Mouse (Mus musculus) frontal cortex, postnatal 25 days (tissue): ENCODE results near the gene Glt8d1.

Experiments used
- DNase-seq, 2 experiments: peaks; one replicate each; pipeline ENCODE4 v3.0.0; 2022; ENCODE audit warnings: low spot score in 2 of 2

Gene Glt8d1

DNA sequence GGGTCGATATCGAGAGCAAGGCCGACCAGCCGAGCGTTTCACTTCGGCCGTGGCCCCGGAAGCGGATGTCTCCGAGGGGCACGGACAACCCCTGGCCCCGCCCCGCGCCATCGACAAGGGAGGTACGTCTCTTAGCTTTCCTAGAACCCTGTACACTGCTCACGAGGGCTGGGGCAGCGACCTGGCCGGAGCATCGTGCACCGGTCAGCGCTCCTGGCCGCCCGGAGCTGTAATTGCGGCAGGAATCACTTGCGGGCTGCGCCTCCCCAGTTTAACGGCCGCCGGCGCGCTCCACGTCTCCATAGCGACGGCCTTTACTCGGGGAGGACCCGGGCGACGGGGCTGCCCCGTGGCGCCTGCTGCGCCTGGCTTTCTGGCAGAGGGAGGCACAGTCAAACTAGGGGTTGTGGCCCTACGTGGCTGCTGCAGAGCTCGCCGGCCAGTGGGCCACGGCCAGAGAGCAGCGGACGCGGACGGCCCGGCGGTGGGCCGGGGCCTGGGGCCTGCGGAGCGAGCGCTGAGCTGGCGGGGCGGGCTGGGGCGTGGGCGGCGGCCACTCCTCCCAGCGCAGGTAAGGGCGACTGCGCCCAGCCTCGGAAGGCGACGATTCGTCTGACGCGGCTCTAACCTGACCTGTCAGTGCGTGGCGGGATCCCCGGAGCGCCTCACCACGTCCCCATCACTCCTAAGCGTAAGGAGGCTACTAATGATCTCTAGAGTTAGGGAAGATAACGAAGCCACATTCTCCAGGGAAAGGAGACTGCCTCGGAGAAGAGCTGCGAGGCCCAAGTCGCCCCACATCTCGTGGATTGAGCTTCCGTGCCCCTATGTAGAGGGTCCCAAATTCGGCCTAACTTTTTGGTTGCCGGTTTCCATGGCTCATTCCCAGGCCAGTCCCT, at the start of gene Glt8d1, which contains the start of gene Spcs1:
Gene Glt8d1, plus strand, starts transcription at position 94 of the 899 bp plus-strand sequence.
Gene Spcs1, minus strand, starts transcription at position 366 of the 899 bp plus-strand sequence.
- peak; percentile 79 for DNase-seq

DNA sequence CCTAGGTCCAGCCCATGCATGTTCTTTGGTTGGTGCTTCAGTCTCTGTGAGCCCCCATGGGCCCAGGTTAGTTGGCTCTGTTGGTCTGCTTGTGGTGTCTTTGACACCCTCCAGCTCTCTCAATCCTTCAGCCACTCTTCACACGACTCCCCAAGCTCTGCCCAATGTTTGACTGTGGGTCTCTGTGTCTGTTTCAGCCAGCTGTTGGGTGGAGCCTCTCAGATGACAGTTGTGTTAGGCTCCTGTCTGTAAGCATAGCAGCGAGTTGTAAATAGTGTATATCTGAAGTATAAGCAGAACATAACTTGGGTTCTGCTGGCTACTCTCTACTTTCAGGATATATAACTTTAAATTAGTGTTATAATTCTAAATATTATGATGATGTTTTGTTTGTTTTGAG, 42.7 kb upstream of the Glt8d1 start:
- DNase-seq, result no peak

DNA sequence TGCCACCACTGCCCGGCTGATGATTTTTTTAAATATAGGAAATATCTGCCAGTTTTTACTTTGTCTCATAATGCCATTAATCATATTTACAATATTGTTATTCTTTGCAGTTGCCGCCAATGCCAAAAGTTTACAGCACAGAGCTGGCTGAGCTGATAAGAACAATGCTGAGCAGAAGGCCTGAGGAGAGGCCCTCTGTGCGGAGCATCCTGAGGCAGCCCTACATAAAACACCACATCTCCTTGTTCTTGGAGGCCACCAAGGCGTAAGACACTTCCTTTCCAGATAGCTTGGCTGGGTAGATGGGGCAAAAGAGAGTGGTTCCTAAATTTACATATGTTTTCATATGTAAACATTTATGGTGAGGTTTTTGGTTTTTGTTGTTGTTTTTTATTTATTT, 42.2 kb upstream of the Glt8d1 start:
- DNase-seq, result no peak

DNA sequence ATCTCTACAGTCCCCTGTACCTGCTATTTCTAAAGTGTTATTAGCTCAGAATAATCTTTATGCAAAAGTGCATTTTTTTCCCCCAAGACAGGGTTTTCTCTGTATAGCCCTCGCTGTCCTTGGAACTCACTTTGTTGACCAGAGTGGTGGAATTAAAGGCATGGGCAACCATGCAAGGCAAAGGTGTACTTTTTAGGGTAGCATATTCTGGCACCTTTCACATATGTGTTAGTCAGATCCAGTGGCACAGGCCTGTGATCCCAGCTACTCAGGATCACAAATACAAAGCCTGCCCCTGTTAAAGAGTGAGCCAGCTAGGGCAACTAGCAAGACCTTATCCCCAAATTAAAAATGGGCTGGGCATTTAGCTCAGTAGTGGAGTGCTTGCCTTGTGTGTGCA, 40.8 kb upstream of the Glt8d1 start:
- no peak for DNase-seq

DNA sequence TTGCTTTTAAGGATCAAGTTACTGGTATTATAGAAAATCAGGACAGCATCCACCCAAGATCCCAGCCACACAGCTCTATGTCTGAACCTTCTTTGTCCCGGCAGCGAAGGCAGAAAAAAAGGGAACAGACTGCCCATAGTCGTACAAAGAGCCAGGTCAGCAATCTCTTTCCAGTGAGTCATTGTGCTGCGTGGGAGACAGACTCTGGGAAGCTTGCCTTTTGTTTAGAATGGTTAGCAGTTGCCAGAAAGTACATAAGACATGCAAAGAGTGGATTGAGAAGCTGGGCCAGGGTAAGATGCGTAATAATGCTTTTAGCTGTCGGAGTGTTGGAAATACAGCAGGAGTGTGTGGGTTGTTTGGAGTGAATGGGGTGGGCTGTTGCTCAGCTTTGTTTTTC, 27.0 kb upstream of the Glt8d1 start:
- peak; percentile 10 to 39 for DNase-seq

DNA sequence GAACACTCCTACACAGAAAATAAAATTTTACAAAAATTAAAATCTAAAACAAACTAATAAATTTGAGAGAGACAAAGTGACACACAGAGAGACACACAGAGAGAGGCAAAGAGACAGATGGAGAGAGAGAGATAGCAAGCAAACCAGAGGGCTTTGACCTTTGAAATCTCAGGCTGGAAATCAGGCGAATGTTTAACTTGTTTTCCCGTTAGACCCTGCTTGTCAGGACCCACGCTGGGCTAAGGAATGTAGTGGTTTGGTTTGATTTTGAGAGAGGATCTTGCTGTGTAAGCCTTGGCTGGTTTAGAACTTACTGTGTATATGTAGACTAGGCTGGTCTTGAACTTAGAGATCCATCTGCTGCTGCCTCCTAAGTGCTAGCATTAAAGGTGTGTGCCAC, 25.0 kb upstream of the Glt8d1 start:
- no peak for DNase-seq

DNA sequence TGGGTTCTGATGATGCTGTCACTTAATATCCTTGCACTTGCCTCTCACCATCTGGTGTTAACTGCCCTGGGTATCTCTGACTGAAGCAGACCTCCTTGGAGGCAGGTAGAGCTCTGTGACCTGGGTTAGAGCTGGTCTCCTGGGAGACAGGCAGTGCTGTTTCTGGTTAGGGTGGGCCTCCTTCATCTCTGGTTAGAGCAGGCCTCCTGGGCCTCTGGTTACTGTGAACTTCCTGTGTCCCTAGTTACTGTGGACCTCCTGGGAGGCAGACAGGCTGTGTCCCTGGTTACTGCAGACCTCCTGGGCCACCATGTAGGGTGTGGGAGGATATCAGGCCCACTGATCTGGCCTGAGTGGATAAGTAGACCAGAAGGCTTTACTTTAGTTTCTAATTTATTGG, 4.8 kb upstream of the Glt8d1 start:
- no peak for DNase-seq

DNA sequence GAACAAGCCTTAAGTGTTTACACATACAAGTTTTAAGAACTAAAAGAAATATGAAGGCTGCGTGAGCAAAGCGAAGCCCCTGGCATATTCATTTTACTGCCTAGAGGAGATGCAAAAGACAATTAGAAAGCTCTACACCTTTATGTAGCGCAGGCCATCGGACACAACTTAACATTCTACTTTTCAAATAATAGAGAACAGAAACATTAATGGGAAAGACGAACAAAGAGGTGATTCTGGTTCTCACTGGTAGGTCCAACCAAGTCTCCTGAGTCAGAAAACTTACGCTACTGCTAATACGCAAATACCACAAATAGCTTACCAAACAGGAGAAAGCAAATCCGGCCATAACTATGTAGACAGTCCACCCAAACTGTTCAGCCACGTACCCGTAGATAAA, 844 bp upstream of the Glt8d1 start:
- no peak for DNase-seq

DNA sequence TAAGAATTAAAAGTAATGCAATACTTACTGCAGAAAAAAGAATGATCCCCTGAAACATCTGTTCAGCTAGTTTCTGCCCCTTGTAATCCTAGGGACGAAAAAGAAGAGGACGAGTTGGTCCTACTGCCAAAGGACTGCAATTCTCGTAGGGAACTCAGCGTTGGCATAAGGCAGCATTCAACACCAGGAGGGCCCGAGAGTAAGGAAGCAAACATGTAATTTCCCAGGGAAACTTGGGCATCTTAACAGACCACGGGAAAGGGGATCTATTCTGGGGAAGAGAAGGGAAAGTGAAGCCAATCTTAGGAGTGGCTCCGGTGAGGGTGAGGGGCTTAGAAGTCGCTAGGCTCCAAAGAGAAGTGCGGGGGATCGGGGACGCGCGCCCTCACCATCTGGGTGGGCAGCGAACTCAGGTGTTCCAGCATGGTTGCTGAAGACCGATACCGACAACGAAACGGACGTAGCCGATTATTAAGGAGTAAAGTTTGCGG, 339 bp upstream of the Glt8d1 start:
- DNase-seq, result no peak

DNA sequence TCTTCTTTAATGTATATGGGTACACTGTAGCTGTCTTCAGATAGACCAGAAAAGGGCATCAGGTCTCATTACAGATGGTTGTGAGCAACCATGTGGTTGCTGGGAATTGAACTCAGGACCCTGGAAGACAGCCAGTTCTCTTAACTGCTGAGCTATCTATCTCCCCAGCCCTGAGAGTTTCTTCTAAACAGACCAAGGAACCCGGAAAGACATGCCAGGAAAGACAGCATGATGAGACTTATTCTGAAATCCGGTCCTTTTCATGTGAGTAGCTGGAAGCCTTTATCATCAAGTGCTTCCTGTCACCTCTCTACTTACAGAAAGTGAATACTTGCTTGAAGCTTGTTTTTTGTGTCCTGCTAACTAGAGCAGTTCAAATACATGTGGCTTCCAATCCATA, 3.3 kb downstream of the Glt8d1 start:
- DNase-seq, result no peak

DNA sequence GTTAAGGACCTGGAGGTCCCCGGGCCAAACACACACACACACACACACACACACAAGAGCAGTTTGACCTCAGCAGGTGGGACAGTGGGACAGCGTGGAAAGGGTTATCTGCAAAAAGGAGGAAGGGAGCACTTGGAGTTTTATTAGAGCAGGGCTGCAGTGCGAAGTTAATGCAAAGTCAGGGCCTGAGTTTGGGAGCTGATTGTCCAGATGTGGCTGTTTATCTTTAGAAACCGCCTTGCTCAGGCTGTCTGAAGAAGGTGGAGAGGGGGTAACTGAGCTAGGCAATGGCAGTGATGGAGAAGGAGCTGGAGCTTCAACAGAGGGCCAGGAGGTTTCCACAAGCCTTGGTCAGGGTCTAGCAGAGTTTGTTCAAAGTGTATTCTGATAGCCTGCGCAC, 5.6 kb downstream of the Glt8d1 start:
- no peak for DNase-seq

DNA sequence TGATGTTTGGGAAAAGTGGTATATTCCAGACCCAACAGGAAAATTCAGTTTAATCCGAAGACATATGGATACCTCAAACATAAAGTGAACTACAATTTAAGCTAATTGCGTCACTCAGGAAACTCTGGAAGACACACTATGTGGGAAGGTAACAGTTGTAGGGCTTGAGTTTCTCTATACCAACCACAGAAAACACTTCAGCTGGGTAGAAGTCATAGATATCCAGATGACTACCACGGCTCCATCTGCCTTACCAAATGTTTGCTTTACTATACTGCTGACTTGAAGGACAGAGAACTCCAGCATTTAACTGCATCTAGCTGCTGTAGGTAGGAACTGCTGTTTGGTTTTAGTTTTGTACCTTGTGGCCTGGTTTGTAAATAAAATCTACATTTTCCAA, 10.4 kb downstream of the Glt8d1 start:
- DNase-seq, result no peak

DNA sequence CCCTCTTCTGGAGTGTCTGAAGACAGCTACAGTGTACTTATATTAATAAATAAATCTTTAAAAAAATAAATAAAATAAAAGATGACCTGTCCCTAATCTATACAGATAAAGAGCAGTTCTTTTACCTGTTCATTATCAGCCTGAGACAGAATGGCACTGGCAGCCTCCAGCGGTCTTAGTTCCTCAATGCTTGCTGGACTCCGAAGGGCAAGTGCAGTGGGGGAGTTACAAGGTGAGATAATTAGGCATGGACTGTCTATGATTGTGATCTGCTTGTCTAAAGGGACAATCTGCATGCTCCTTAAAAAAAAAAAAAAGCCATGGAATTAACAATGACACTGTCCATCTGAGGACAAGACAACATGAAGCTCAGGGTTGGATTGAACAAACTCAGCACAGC, 12.7 kb downstream of the Glt8d1 start:
- DNase-seq, result no peak

DNA sequence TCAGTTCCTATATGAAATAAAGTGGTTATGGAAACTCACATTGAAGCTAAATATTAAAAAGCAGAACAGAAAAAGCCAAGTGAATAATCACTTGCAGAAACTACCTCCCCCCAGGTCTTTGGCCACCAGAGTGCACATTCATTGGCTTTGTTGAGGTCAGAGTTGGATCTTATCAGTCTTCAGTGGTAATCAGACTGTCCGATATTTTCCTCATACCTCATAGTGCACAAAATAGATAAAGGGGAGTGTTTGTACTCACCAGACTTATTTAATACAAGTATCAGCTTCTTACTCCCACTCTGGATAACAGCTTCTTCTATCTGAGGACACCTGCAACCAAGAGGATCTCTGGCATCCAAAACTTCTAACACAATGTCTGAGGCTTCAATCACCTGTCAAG, 14.9 kb downstream of the Glt8d1 start:
- no peak for DNase-seq

DNA sequence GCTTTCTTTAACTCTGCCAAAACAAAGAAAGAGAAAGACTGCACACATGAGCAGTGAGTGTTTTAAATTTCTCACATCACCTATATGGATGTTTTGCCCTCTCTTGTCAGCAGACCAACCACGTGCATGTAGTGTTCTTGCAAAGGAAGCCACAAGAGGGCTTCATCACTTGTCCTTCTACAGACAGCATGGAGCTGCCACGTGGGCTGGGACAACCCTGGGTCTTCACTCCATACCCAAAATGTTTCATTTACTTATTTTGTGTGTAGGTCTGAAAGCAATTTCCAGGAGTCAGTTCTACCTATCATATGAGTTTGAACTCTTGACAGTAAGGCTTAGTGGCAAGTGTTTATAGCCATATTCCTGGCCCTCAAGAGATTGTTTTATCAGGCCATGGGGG, 16.7 kb downstream of the Glt8d1 start:
- DNase-seq, result no peak

DNA sequence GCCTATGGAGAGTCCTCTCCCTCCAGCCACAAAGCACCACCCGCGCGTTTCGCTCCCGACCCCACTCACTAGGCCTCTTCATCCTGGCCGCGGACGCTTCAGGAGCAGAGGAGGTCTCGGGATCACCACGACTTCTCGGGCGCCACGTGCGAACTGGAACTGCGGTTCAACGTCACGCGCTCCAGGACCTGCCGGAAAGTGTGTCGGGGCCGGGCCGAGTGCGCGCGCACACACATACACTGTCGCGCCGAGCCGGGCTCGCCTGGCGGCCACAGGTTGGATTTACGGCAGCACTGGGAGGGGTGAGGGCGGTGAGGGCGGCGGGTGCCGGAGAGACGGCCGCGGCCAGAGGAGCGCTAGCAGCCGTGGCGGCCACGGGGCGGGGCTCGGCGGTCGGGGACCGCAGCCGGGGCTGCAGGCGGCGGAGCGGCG, 17.7 kb downstream of the Glt8d1 start, which contains the start of the genes Pbrm1 and Gnl3:
Gene Pbrm1, plus strand, starts transcription at position 279 of the 432 bp plus-strand sequence.
Gene Gnl3, minus strand, starts transcription at position 293 of the 432 bp plus-strand sequence.
- DNase-seq, result peak; percentile 93 to 95

DNA sequence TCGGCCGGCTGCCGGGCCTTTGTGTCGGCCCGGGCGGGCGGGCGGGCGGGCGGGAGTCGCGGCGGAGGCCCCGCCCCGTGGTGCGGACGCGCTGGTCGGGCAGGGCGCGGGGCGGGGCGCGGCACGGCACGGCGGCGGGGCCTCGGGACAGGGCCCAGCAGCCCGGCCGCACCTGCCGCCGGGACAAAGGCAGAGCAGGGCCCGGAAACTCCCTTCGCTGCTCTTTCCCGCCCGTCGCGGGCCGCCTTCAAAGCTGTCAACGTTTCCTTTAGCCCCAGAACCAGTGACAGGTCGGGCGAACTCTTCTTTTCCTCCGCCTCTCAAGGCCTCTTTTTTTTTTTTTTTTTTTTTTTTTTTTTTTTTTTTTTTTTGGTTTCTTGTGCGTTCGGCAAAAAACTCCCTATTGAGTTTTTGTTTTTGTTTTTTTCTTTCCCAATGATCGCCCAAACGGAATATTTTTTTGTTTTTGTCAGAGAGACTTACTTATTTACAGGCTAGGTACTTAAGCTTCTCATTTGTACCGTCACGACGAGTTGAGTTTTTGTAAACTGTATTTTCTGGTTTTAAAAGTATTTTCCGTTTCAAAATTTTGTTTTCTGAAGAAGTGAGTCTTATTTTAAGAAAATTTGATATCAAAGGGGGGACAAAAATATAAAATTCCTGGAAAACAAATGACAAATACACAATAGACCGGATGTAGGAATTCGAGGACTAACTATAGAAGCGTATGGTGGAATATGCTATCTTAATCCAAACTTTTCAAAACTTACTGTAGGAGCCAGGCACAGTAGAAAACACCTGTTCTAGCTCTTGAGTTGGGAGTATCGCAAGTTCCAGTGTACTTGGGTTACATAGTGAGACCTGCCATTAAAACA, 18.4 kb downstream of the Glt8d1 start:
- DNase-seq, result peak in 1 of 2 experiments; percentile 38

DNA sequence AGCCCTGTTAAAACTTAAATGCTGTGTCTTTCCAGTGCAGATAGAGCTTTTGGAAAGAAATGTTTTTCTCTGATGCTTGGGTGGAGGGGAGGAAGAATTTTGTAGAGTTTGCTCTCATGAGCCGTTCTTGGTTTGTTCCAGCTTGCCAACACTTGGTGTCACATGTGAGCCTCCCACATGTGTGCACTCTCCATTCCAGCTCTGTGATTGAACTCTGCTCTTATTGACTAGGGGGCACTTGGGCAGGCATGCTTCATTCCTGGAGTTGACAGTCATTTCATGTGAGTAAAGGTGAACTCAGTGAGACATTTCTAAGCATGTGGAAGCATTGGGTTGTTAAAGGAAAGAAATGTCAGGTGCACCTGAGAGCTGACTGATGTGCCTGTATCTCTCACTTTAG, 21.4 kb downstream of the Glt8d1 start:
- DNase-seq, result no peak

DNA sequence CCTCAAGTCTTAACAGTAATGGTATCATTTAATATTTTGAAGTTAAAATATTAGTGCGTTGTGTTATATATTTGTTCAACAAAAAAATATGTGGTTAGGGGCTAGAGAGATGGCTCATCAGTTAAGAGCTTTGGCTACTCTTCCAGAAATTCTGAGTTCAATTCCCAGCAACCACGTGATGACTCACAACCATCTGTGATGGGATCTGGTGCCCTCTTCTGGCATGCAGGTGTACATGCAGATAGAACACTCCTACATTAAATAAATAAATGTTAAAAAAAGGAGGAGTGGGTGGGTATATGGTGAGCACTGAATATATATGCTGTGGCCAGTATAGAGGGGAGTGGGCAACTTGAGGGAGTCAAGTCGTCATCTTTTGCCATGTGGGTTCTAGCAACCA, 24.6 kb downstream of the Glt8d1 start:
- DNase-seq, result no peak

DNA sequence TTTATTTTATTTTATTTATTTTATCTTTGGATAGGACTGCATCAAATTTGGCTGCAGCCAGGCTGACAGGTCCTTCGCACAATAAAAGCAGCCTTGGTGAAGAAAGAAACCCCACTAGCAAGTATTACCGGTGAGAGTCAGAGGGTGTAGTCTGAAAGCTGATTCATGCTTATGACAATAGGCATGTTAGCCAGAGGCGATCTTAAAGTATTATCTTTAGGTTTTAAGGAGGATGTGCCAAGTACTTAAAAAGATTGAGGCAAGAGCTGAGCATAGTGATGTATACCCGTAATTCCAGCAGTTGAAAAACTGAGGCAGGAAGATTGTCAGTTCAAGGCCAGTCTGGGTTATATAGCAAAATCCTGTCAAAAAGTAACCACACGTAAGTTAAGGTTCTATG, 44.1 kb downstream of the Glt8d1 start:
- no peak for DNase-seq

DNA sequence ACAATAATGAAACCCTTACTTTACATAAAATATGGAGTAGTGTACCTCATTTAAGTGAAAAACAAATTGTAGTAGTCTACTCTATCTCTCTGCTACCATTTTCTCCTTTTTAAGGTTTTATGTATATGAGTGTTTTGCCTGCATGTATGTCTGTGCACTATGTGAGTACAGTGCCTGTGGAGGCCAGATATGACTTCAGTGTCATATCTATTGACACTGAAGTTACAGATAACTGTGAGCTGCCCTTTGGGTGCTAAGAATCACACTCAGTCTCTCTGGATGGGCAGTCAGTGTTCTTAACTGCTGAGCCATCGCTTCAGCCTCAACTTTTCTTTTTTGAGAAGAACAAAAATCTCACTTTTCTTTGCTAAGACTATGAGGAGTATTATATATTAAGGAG, 44.6 kb downstream of the Glt8d1 start:
- DNase-seq, result no peak
